Mouse (Mus musculus) heart, embryonic 11.5 days (tissue): Measurements from ENCODE around the gene Usp19. TPM values are rescaled to one million over a fixed set of nuclear protein-coding genes. Genes with fewer than 3 reads are reported as not detected.

Experiments used
- ATAC-seq: fragments of 200-750 bp; cut with Nextera tagmentation; replicated peaks from 2 replicates; pipeline ENCODE4 v1.8.0; 2017; ENCODE audit warnings: moderate library complexity; ENCODE audit not compliant: insufficient number of reproducible peaks, low FRiP score, low TSS enrichment
- H3K27ac ChIP-seq: fragments of 300-500 bp; sonication (generic); 2 replicates; pipeline ENCODE4 v1.5.1; 2014; ENCODE audit warnings: mild to moderate bottlenecking, low read depth, low read length
- H3K27me3 ChIP-seq: fragments of 300-500 bp; sonication (generic); 2 replicates; pipeline ENCODE4 v1.6.1; 2014; ENCODE audit warnings: mild to moderate bottlenecking, low read length, mixed read lengths; ENCODE audit not compliant: control insufficient read depth, insufficient read depth
- H3K36me3 ChIP-seq: fragments of 300-500 bp; sonication (generic); 2 replicates; pipeline ENCODE4 v1.6.1; 2014; ENCODE audit warnings: mild to moderate bottlenecking, low read length, moderate library complexity, mixed read lengths; ENCODE audit not compliant: control insufficient read depth, insufficient read depth
- H3K4me1 ChIP-seq: fragments of 300-500 bp; sonication (generic); 2 replicates; pipeline ENCODE4 v1.6.1; 2014; ENCODE audit warnings: low read length; ENCODE audit not compliant: control insufficient read depth, insufficient read depth
- H3K4me2 ChIP-seq: fragments of 300-500 bp; sonication (generic); 2 replicates; pipeline ENCODE4 v1.6.1; 2014; ENCODE audit warnings: mild to moderate bottlenecking, moderate library complexity
- H3K4me3 ChIP-seq: fragments of 300-500 bp; sonication (generic); 2 replicates; pipeline ENCODE4 v1.5.1; 2014; ENCODE audit warnings: low read depth, low read length
- H3K9ac ChIP-seq: fragments of 300-500 bp; sonication (generic); 2 replicates; pipeline ENCODE4 v1.6.1; 2014; ENCODE audit warnings: mild to moderate bottlenecking, low read depth, low read length, moderate library complexity
- H3K9me3 ChIP-seq: fragments of 300-500 bp; sonication (generic); replicated peaks from 2 replicates; pipeline ENCODE4 v1.6.1; 2016; ENCODE audit warnings: low read length; ENCODE audit not compliant: control insufficient read depth
- WGBS: fragments of 180-500 bp; shearing (Covaris S2); extraction: QIAGEN DNeasy Blood & Tissue Kit; methylation state at CpG from one replicate; pipeline ENCODE4 v1.1.7; 2014; ENCODE audit not compliant: insufficient replicate concordance; 5-methylcytosine and 5-hydroxymethylcytosine counted together
- polyA plus RNA-seq: library from polyadenylated mRNA; unstranded; fragments of >200 nt; fragmentation: Nextera tagmentation; extraction: Ambion mirVana; gene quantifications from 2 replicates; pipeline ENCODE4 v1.2.1, GENCODE M21; 2014

The Usp19 gene
- polyA plus RNA-seq, 1 experiment from 2014 or later: 48.9 TPM

GRCm38 (mm10) chr9:108494905-108495304 lies 4.5 kb downstream of the Usp19 start:
- 85% methylated on average over 10 of the region's 10 CpGs for WGBS
- Histone ChIP-seq H3K4me1 (peaks cover 14% of the 10 kb centered on the region), H3K27me3 (no peaks in the 10 kb centered on the region), H3K4me2 (no peak overlapping the region), H3K9ac (no peak overlapping the region), H3K27ac (no peak overlapping the region), H3K36me3 (peaks cover 66% of the 10 kb centered on the region), H3K4me3 (no peak overlapping the region), H3K9me3 (no peaks in the 10 kb centered on the region)
- ATAC-seq: no peak

GRCm38 (mm10) chr9:108499231-108499630 lies 8.8 kb downstream of the Usp19 start:
- Histone ChIP-seq H3K4me1 (no peaks in the 10 kb centered on the region), H3K4me3 (no peak overlapping the region), H3K27me3 (no peaks in the 10 kb centered on the region), H3K9ac (no peak overlapping the region), H3K36me3 (peaks cover 64% of the 10 kb centered on the region), H3K9me3 (no peaks in the 10 kb centered on the region), H3K4me2 (no peak overlapping the region), H3K27ac (no peak overlapping the region)
- 91% methylated on average over 7 of the region's 7 CpGs for WGBS
- ATAC-seq: no peak

DNA sequence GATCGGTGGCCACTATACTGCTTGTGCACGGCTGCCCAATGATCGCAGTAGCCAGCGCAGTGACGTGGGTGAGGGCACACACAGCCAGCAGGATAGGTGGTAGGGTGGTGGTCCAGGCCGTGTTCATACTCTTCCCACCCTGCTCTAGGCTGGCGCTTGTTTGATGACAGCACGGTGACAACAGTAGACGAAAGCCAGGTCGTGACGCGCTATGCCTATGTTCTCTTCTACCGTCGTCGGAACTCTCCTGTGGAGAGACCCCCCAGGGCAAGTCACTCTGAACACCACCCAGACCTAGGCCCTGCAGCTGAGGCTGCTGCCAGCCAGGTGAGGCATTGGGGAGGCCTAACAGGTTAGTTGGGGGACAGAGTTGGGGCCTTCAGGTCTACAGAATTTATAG lies 9.5 kb downstream of the Usp19 start:
- no peak overlapping the region for H3K27ac ChIP-seq
- 90% methylated on average over 15 of the region's 15 CpGs for WGBS
- no peak overlapping the region for H3K4me2 ChIP-seq
- no peaks in the 10 kb centered on the region for H3K9me3 ChIP-seq
- H3K36me3 ChIP-seq: peaks cover 57% of the 10 kb centered on the region
- no peak overlapping the region for H3K4me3 ChIP-seq
- ATAC-seq: no peak
- no peaks in the 10 kb centered on the region for H3K4me1 ChIP-seq
- H3K27me3 ChIP-seq: no peaks in the 10 kb centered on the region
- no peak overlapping the region for H3K9ac ChIP-seq

GRCm38 (mm10) chr9:108506901-108507300 lies 16.5 kb downstream of the Usp19 start:
- Histone ChIP-seq H3K27ac (no peak overlapping the region), H3K9me3 (no peaks in the 10 kb centered on the region), H3K4me1 (peaks cover 8% of the 10 kb centered on the region), H3K4me3 (peak overlapping the region; percentile 73), H3K9ac (no peak overlapping the region; the same call in 1 of the 2 replicates), H3K27me3 (no peaks in the 10 kb centered on the region), H3K4me2 (peak overlapping the region; percentile 95), H3K36me3 (peaks cover 17% of the 10 kb centered on the region)
- ATAC-seq: no peak
- 80% methylated on average over 7 of the region's 7 CpGs for WGBS

- H3K4me1 ChIP-seq: peaks cover 8% of the 10 kb centered on the region
- H3K27ac ChIP-seq: peak within 1 kb of the TSS; percentile 74
- peak within 1 kb of the TSS; percentile 86 for H3K9ac ChIP-seq
- peak; percentile 95 for ATAC-seq
- H3K9me3 ChIP-seq: no peaks in the 10 kb centered on the region
- no peaks in the 10 kb centered on the region for H3K27me3 ChIP-seq
- peaks cover 24% of the 10 kb centered on the region for H3K36me3 ChIP-seq
- peak within 1 kb of the TSS; percentile 95 for H3K4me2 ChIP-seq
- WGBS: under 1% methylated on average over 37 of the region's 37 CpGs
- peak within 1 kb of the TSS; percentile 73 for H3K4me3 ChIP-seq
Measured at GRCm38 (mm10) chr9:108507619-108508434, 17.4 kb downstream of the Usp19 start, which contains the start of gene Qars. Gene Qars, plus strand, starts transcription at chr9:108507706.

- Histone ChIP-seq H3K4me2 (peak overlapping the region; percentile 95), H3K36me3 (peaks cover 23% of the 10 kb centered on the region), H3K4me3 (peak overlapping the region; percentile 73), H3K9ac (peak overlapping the region; percentile 86), H3K9me3 (no peaks in the 10 kb centered on the region), H3K27me3 (no peaks in the 10 kb centered on the region), H3K4me1 (peaks cover 8% of the 10 kb centered on the region), H3K27ac (no peak overlapping the region)
- no peak for ATAC-seq
- 83% methylated on average over 7 of the region's 7 CpGs for WGBS
Measured at GRCm38 (mm10) chr9:108508776-108509175, 18.4 kb downstream of the Usp19 start.

DNA sequence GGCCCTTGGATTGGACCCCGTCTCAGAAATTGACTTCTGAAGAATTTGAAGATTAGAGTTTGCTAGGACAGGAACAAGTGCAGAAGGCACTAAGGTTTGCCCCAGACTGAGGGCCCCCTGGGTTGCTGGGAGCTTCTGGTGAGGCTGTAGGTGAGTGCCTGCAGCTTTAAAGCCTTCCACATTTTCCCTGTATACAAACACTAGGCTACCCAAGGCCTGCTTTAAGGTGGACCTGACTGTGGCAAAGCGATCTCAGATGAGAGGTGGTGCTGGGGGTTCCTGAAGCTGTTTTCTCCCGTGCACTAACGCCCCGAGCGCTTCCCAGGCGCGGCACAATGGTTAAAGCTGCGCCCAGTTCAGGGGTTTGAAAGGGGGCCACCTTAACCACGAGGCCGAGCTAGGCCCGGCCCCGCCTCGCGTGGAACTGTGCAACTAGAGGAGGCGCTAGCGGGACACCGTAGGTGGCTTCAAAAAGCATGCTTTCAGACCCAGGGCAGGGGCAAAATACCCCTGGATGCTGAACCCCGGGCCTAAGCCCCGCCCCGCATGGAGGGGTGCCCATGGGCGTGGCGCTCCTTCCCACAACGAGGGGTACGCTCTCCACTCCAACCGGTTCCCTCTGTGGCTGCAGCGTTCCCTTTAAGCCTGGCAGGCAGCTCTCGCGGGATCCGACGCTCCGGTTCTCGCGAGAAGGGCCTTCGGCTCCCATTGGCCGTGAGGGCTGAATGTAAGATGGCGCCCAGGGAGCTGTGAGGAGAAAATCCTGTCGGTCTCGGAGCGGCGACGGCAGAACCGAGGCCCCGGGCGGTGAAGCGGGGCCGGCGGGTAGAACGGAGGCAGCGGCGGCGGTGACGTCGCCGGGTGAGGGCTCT lies 26.2 kb downstream of the Usp19 start, which contains the start of gene Qrich1:
Qrich1 (plus strand) TSS at position 427 of the 872 bp plus-strand sequence.
- peak; percentile 93 for ATAC-seq
- Histone ChIP-seq H3K9ac (peak within 1 kb of the TSS; percentile 99), H3K4me3 (peak within 1 kb of the TSS; percentile 98), H3K4me2 (peak within 1 kb of the TSS; percentile 90), H3K36me3 (peaks cover 24% of the 10 kb centered on the region), H3K4me1 (peaks cover 15% of the 10 kb centered on the region), H3K27ac (peak within 1 kb of the TSS; percentile 100), H3K27me3 (no peaks in the 10 kb centered on the region), H3K9me3 (no peaks in the 10 kb centered on the region)
- WGBS: 1% methylated on average over 47 of the region's 55 CpGs

- H3K27me3 ChIP-seq: no peaks in the 10 kb centered on the region
- H3K9me3 ChIP-seq: no peaks in the 10 kb centered on the region
- H3K4me3 ChIP-seq: peak overlapping the region; percentile 98
- H3K4me2 ChIP-seq: peak overlapping the region; percentile 90
- H3K4me1 ChIP-seq: peaks cover 15% of the 10 kb centered on the region
- H3K27ac ChIP-seq: peak overlapping the region; percentile 100
- peak; percentile 81 for ATAC-seq
- peaks cover 17% of the 10 kb centered on the region for H3K36me3 ChIP-seq
- under 1% methylated on average over 81 of the region's 95 CpGs for whole genome bisulfite sequencing
- peak overlapping the region; percentile 99 for H3K9ac ChIP-seq
Measured at GRCm38 (mm10) chr9:108517253-108517930, 27.0 kb downstream of the Usp19 start.
